Mouse (Mus musculus) megakaryocyte, embryonic 14.5 days (primary cell): Measurements from ENCODE around the gene Ap1b1.

ENCODE experiments used
- FLI1 ChIP-seq: IDR thresholded peaks from 2 replicates; pipeline ENCODE4 v1.6.1; 2012; ENCODE audit warnings: low read length, inconsistent platforms, mixed read lengths
- GATA1 ChIP-seq: IDR thresholded peaks from 3 replicates; pipeline ENCODE4 v1.6.1; 2012; ENCODE audit warnings: mixed read lengths, low read length, inconsistent platforms, borderline replicate concordance

- TF ChIP-seq GATA1: no peak
- TF ChIP-seq FLI1: no peak
Observed at GRCm38 (mm10) chr11:4995676-4996075, 9.1 kb downstream of the Ap1b1 start.
